Mouse (Mus musculus) thymus, adult 18-20 months (tissue): Measurements from ENCODE around the gene Cacna1d.

ENCODE experiments used
- DNase-seq, 2 experiments: peaks; one replicate each; pipeline ENCODE4 v3.0.0; 2022; ENCODE audit warnings: mixed read lengths in 2 of 2

The Cacna1d gene

GRCm38 (mm10) chr14:30363487-30364167 is 127.6 kb downstream of the Cacna1d start:
- no peak for DNase-seq

DNA sequence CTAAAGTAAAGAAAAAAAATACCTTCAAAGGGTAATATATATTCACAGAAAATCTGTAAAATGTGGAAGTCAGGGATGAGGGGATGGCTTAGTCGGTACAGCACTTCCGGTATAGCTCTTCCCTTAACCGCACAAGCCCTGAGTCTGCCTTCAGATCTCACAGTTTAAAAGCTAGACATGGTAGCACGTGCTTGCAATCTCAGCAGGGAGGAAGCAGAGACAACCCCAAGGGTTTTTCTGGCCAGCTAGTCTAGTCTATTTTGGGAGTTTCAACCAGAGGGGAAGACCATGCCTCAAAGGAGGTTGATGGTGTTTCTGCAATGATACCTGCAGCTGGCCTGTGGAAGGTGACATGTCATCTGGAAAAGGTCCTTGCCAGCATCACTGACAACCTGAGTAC is 128.9 kb downstream of the Cacna1d start:
- DNase-seq, result no peak

DNA sequence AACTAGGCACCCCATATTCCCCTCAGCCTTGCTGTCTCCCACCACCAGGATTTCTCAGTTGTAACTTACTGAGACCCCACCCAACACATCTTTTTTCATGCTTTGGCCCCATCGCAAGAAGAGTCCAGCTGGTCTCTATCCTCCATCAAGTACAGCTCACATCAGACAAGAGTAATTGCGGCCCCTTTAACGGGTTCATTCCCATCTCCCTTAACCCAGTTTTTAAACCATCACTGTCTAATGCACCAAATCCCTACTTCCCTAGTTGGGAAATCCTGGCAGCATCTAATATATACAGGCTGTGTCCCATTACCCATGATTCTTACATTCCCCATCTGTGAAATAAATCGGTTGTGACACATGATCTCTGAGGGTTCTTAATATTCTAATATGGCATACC is 130.8 kb downstream of the Cacna1d start:
- DNase-seq, result no peak

DNA sequence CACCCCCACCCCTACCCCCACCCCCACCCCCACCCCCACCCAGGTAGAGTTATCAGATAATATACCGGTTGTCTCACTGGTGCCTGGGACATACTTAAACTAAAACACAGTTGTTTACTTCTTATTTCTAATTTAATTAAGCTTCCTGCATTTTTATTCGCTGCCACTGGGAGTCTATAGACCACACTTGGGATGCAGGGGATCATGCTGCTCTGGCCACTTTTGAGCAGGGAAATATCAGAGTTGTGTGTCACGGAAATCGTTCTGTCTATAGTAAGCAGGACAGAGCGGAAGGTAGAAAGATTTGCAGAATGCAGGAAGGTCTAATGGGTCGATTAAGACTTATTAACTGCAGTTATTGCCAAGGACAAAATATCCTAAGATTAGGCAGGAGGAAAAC is 131.3 kb downstream of the Cacna1d start:
- DNase-seq, result no peak

GRCm38 (mm10) chr14:30358028-30358427 is 133.2 kb downstream of the Cacna1d start:
- DNase-seq, result no peak

GRCm38 (mm10) chr14:30356456-30356855 is 134.8 kb downstream of the Cacna1d start:
- no peak for DNase-seq

GRCm38 (mm10) chr14:30354761-30355160 is 136.5 kb downstream of the Cacna1d start:
- no peak for DNase-seq

DNA sequence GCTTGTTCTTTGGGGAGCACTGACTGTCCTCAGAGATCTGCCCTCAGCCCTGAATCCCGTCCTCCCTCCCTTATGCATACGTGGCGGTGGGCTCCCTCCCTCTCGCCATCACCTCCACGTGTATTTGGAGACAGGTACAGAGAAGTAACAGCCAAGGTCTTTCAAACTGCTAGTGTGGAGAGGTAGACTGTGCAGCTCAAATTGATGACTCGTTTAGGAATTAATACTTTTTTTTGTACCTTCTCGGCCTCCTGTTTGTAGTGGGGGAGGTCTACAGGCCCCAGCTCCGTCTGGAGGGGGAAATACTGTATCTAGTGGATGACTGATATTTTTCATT is 137.2 kb downstream of the Cacna1d start:
- DNase-seq, result no peak

GRCm38 (mm10) chr14:30353291-30354126 is 137.7 kb downstream of the Cacna1d start:
- DNase-seq, result no peak

DNA sequence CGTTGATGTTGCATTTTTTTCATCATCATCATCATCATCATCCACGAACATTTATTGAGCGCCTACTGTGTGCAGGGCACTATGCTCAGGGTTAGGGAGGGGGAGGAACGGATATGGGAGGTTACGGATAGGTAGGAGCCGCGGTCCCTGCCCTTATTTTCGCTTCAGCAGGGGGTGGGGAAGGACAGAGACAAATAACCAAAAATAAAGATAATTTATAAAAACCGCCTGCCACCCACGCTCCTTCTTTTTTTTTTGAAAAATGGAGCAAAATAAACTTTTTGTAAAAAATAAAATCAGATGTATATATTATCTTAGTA is 138.3 kb downstream of the Cacna1d start:
- no peak for DNase-seq

DNA sequence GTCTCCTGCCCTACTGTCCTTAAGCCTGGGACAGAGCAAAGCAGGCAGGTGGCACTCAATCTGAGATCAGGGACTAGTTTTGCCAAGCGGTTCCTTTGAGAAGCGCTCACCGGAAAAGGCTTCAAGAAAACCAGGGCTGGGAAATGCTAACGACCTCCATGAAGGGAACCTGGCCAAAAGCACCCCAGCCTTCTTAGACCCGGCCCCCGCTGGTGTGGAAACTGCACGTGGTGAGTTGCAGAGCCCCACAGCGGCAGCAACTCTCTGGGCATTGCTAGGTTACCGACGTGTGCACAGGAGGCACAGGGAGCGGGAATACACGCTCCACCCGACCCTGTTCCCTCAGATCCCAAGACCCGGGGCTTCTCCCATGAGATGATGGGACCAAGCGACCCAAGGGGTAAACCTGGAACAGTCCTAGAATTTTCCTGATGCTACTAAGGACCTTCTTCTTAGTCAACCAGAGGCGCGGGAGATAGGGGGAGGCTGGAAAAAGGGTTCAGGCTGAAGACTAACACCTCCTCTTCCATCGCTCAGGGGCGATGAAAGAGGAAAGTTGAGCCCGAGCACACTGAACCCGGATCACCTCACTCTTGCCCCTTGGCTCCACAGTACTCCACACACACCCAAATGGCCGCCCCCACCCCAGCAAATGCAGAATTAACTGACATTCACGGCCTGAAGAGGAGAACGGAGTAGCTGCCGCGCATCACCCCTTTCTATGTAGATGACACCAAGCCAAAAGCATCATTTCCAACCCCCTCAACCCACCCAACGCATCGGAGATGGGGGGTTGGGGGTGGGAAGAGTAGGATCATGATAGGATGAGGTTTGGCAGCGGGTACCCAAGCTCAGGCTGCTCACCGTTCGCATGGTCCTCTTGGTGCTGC is 138.9 kb downstream of the Cacna1d start:
- no peak for DNase-seq

- DNase-seq, result no peak
These were observed 141.0 kb downstream of the Cacna1d start for GRCm38 (mm10) chr14:30350285-30350684.

DNA sequence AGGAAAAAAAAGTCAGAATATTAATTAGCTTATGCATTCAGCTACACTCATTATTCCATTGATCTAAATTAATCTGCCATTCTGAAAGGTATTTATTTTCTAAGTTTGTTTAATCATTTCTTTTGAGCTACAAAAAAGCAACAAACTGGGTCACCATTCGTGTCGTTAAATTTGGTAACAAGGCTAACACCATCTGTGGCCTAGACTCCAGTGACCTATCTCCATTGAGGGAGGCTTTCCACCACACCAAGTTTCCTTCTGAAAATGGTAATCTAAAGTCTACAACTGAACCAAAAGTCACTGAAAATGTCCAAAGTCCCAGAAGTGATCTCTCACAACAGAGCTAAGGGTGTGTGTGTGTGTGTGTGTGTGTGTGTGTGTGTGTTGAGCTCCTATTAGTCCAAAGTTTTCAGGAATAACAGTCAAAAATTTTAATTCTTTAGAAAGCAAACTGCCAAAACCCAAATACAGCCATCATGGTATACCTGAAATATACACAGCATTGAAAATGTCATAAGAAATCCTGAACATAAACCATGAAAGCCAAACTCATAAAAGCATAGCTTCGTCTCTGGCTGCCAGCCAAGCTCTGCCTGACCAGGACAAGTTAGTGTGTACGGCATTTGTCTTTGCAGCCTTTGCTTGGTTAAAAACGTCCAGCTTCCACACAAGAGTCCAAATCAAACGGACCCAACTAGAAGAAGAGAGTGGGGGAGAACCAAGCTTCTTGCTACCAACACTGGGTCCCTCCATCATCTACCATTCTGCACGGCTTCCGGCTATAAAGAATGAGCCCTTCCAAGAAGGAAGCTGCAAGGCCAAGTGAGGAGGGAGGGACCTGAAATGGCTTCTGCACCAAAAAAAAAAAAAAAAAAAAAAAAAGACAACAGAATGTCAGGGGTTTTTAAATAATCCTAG is 146.0 kb downstream of the Cacna1d start:
- DNase-seq, result no peak

DNA sequence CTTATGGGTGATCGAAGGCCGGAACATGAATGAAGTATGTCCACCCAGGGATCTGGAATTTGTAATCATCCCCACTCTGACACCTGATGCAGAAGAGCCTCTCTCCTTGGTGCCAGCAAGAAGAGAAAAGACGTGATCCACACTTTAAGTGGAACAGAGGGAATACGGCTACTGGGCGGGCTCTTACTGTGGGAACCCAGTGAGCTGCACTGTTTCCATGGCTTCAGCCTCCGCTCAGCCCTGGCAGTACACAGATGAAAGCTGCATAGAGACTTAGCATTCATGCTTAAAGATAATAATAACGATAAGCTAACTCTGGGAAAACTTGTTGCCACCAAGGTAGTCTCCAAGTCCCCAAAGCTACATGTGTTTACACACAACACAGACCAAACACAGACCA is 147.5 kb downstream of the Cacna1d start:
- no peak for DNase-seq

GRCm38 (mm10) chr14:30341825-30342590 is 149.2 kb downstream of the Cacna1d start:
- no peak for DNase-seq

DNA sequence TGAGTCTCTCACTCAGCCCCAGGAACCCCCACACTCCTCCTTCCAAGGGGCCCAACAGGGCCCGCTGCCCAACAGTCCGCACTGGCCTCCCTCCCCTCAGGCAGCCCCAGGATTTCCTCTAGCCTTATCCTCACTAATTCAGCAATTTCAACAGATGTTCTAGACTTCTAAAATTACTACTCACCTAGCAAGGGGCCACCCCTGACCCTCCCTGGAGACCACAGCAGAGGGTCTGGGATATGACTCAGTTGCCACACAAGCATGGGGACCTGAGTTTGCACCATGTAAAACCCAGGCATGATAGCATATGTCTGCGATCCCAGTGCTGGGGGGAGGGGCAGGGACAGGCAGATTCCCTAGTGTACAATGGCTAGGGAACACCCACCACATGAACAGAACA is 151.1 kb downstream of the Cacna1d start:
- DNase-seq, result no peak

- DNase-seq, result no peak
These were observed 159.4 kb downstream of the Cacna1d start for GRCm38 (mm10) chr14:30331856-30332255.

DNA sequence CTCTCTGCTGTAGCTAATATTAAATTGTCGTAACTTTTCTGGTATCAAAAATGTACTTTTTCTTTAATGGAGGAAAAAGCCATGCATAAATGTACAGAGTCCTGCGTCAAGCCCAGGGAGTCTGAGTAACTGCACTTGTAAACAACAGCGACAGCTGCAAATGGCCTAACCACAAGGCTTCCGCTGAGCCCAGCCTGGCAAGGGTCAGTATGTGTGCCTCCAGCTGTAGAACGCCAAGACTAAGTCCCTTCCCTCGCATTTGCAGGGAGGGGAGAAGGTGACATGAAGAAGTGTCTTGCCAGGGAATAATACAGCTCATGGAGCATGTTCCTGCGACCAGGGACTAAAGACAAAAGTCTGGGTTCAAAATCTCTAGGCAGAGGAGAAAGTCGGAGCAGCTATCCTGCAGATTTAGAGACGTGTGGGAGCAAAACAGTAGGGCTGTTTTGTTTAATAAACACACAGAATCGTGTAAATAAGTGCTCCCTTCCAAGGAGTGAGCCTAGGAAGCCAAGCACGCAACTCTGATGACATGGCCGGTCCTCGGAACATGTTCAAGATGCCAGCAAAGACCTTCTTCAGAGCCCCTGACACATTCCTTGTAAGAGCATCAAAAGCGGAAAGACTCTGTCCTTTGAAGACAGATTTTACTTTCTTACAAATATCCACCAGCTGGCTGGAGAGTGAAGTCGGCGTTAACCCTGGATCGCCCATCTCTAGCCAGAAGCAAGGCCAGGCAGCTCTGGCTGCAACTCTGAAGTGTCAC is 160.7 kb downstream of the Cacna1d start:
- DNase-seq, result no peak

DNA sequence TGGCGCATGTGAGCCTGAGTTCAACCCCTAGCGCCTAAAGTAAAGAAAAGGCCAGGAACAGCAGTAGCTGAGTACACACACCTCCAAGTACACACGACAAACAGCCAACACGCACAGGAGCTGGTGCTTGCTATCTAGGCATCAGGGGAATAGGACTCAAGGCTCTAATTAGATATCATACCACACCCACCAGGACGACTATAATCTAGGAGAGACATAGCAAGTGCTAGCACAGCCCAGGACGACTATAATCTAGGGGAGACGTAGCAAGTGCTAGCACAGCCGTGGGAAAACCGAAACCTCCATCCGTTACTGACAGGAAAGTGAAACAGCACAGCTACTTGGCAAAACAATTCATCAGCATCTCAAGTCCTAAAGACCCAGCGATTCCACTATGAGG is 162.1 kb downstream of the Cacna1d start:
- DNase-seq, result no peak

- DNase-seq, result no peak
These were observed 163.8 kb downstream of the Cacna1d start for GRCm38 (mm10) chr14:30327452-30327851.

- no peak for DNase-seq
These were observed 164.2 kb downstream of the Cacna1d start for GRCm38 (mm10) chr14:30327051-30327450.
